Mouse (Mus musculus): ENCODE results near the gene Deaf1. TPM values are rescaled to one million over a fixed set of nuclear protein-coding genes. Genes with fewer than 3 reads are reported as not detected.
A peak's percentile ranks its signal among the peaks of the same experiment; 100 is the strongest.

The Deaf1 gene
- polyA plus RNA-seq, 1 experiment from 2014 or later = 237 TPM

DNA sequence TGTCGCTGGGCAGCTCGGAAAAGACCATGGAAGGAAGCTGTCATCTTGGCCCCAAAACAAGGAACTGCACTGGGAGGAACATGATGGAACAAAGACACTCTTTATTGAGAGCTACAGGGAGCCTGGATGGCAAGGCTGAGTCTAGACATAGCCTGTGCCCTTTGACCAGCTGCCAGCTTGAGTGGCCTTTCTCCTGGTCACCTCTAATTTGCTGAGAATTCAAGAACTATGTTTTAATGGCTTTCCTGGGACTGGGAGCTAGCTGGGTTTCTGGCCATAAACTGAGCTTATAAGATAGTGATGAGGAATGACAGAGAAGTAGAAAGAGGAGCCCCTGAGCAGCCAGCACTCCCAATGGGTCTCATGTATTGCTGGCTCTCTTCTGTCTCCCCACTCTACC is 15.7 kb upstream of the Deaf1 start:
- H3K9ac ChIP-seq (ENCODE audit: low read depth, low read length) = no peak overlapping the region
- no peak overlapping the region for H3K27ac ChIP-seq (ENCODE audit: low read length)
- 80% methylated on average over 2 of the region's 2 CpGs for WGBS
- peaks cover 3% of the 10 kb centered on the region; the same call in 1 of the 2 replicates for H3K27me3 ChIP-seq (ENCODE audit: control insufficient read depth, insufficient read depth, low read depth, low read length)
- no peaks in the 10 kb centered on the region for H3K9me3 ChIP-seq (replicated peaks; ENCODE audit: control insufficient read depth, low read length, poor library complexity, severe bottlenecking)
- no peak overlapping the region for H3K4me2 ChIP-seq (ENCODE audit: low read length)
- no peak for ATAC-seq
- H3K36me3 ChIP-seq (ENCODE audit: control insufficient read depth, insufficient read depth, low read length) = no peaks in the 10 kb centered on the region
- no peaks in the 10 kb centered on the region for H3K4me1 ChIP-seq (ENCODE audit: control insufficient read depth, insufficient read depth, low read length)
- H3K4me3 ChIP-seq (ENCODE audit: low read depth, low read length) = no peak overlapping the region

DNA sequence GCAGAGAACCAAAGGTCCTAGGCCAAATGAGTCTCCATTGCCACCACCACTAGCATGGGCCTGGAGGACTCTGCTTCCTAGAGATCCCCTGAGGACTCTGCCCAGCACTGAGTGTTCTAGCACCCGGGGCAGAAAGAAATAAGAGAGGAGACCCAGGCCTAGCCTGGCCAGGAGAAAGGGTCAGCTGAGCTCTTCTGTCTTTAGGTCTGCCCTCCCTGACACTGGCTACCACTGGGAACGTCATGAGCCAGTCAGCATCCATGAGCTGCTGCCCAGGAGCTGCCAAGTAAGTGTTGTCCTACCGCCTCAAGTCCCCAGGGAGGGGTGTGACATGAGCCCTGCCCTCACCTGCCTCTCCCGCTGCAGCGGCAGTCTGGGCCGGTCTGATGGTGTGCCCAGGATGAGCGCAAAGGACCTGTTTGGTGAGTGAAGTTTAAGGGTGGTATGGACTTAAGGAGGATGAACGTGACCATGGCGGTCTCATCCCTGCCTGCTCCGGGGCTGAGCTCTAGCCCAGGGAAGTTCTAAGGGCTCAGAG is 14.3 kb upstream of the Deaf1 start:
- Histone ChIP-seq H3K4me2 (ENCODE audit: low read length) (no peak overlapping the region), H3K4me1 (ENCODE audit: control insufficient read depth, insufficient read depth, low read length) (no peaks in the 10 kb centered on the region), H3K9ac (ENCODE audit: low read depth, low read length) (no peak overlapping the region), H3K27ac (ENCODE audit: low read length) (no peak overlapping the region), H3K27me3 (ENCODE audit: control insufficient read depth, insufficient read depth, low read depth, low read length) (peaks cover 8% of the 10 kb centered on the region; the same call in 1 of the 2 replicates), H3K36me3 (ENCODE audit: control insufficient read depth, insufficient read depth, low read length) (no peaks in the 10 kb centered on the region), H3K9me3 (replicated peaks; ENCODE audit: control insufficient read depth, low read length, poor library complexity, severe bottlenecking) (no peaks in the 10 kb centered on the region), H3K4me3 (ENCODE audit: low read depth, low read length) (no peak overlapping the region)
- 85% methylated on average over 10 of the region's 10 CpGs for WGBS
- ATAC-seq = no peak

DNA sequence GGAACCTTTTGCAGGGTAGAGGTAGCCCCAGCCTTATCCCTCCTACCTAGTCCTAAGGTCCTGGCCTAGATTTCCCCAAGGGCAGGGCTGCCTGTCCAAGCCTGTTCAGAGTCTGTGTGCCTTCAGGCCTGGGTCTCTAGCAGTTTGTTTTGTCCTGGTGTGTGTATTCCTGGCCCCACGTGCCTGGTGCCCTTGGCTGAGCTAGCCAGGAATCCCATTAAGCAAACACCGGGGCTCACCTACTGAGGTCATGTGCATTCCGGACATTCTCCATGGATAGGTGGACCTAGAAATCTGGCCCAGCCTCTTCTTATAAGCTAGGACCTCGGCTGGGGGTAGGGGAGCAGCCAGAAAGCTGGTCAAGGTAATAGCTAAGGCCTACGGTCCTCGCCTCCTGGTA is 13.0 kb upstream of the Deaf1 start:
- WGBS = 88% methylated on average over 6 of the region's 6 CpGs
- Histone ChIP-seq H3K4me3 (ENCODE audit: low read depth, low read length) (no peak overlapping the region), H3K4me2 (ENCODE audit: low read length) (no peak overlapping the region), H3K9ac (ENCODE audit: low read depth, low read length) (no peak overlapping the region), H3K27ac (ENCODE audit: low read length) (no peak overlapping the region), H3K36me3 (ENCODE audit: control insufficient read depth, insufficient read depth, low read length) (no peaks in the 10 kb centered on the region), H3K4me1 (ENCODE audit: control insufficient read depth, insufficient read depth, low read length) (no peaks in the 10 kb centered on the region), H3K9me3 (replicated peaks; ENCODE audit: control insufficient read depth, low read length, poor library complexity, severe bottlenecking) (no peaks in the 10 kb centered on the region), H3K27me3 (ENCODE audit: control insufficient read depth, insufficient read depth, low read depth, low read length) (peaks cover 8% of the 10 kb centered on the region; the same call in 1 of the 2 replicates)
- no peak for ATAC-seq

DNA sequence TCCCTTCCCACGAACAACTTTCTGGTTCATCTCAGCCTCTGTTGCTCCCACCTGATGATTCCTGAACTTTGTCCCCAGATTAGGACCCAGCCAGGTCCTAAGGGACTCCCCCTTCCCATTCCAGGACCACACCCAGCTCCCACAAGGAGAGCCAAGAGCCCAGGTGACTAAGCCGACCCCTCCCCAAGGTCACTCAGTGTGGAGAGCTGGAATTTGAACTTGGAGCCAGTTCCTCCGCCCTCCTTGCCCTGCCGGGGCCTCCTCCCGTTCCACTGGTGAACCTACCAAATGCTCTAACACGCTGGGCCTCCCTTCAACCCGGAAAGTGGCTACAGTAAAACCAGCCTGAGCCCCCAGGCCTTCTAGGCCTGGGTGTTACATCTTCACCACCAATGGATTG is 12.5 kb upstream of the Deaf1 start:
- Histone ChIP-seq H3K4me1 (ENCODE audit: control insufficient read depth, insufficient read depth, low read length) (no peaks in the 10 kb centered on the region), H3K4me3 (ENCODE audit: low read depth, low read length) (no peak overlapping the region), H3K9me3 (replicated peaks; ENCODE audit: control insufficient read depth, low read length, poor library complexity, severe bottlenecking) (no peaks in the 10 kb centered on the region), H3K9ac (ENCODE audit: low read depth, low read length) (no peak overlapping the region), H3K27ac (ENCODE audit: low read length) (no peak overlapping the region), H3K4me2 (ENCODE audit: low read length) (no peak overlapping the region), H3K36me3 (ENCODE audit: control insufficient read depth, insufficient read depth, low read length) (no peaks in the 10 kb centered on the region), H3K27me3 (ENCODE audit: control insufficient read depth, insufficient read depth, low read depth, low read length) (peaks cover 8% of the 10 kb centered on the region; the same call in 1 of the 2 replicates)
- WGBS = 91% methylated on average over 7 of the region's 7 CpGs
- no peak for ATAC-seq

DNA sequence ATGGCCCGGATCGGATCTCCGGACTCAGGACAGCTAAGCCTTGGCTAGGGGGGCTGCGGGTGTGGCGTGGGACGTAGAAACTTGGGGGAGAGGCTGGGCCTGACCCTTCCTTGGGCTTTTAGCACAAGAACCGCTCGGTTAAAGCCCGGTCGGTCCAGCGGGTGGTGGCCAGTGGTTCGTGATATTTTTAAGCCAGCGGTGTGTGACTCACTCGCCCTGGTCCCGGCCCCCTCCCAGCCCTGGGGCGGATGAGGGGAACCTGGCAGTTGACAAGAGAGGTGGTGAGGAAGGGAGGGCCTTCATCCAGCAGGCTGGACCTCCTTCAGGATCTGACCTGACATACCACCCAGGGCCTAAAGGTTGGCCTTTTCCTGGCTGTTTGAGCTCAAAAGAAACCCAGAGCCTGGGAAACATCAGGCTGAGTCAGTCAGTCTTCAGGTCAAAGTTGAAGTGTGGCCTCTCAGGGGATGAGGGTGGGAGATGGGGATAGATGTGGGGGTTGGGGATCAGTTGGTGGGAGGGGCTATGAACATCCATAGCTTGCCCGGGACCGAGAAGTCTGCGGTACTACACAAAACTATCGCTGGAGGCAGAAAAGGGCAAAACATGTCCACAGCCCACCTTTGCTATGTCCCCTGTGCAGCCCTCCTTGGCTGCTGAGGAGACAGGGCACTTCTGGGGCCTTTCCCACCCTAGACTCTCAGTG is 11.9 kb upstream of the Deaf1 start:
- H3K9ac ChIP-seq (ENCODE audit: low read depth, low read length) = no peak overlapping the region
- H3K4me2 ChIP-seq (ENCODE audit: low read length) = no peak overlapping the region
- 33% methylated on average over 20 of the region's 20 CpGs for WGBS

GRCm38 (mm10) chr7:141338576-141339131 is 11.2 kb upstream of the Deaf1 start, which contains the start of gene Eps8l2:
Eps8l2 (plus strand) TSS chr7:141338880.
- 4% methylated on average over 23 of the region's 23 CpGs for WGBS
- Histone ChIP-seq H3K4me2 (ENCODE audit: low read length) (peak within 1 kb of the TSS; percentile 32), H3K9me3 (replicated peaks; ENCODE audit: control insufficient read depth, low read length, poor library complexity, severe bottlenecking) (no peaks in the 10 kb centered on the region)

More for the DNA sequence above, 11.9 kb upstream of the Deaf1 start:
- Histone ChIP-seq H3K9me3 (replicated peaks; ENCODE audit: control insufficient read depth, low read length, poor library complexity, severe bottlenecking) (no peaks in the 10 kb centered on the region), H3K4me3 (ENCODE audit: low read depth, low read length) (no peak overlapping the region), H3K27ac (ENCODE audit: low read length) (no peak overlapping the region), H3K36me3 (ENCODE audit: control insufficient read depth, insufficient read depth, low read length) (no peaks in the 10 kb centered on the region), H3K27me3 (ENCODE audit: control insufficient read depth, insufficient read depth, low read depth, low read length) (peaks cover 8% of the 10 kb centered on the region; the same call in 1 of the 2 replicates), H3K4me1 (ENCODE audit: control insufficient read depth, insufficient read depth, low read length) (no peaks in the 10 kb centered on the region)
- ATAC-seq = no peak

DNA sequence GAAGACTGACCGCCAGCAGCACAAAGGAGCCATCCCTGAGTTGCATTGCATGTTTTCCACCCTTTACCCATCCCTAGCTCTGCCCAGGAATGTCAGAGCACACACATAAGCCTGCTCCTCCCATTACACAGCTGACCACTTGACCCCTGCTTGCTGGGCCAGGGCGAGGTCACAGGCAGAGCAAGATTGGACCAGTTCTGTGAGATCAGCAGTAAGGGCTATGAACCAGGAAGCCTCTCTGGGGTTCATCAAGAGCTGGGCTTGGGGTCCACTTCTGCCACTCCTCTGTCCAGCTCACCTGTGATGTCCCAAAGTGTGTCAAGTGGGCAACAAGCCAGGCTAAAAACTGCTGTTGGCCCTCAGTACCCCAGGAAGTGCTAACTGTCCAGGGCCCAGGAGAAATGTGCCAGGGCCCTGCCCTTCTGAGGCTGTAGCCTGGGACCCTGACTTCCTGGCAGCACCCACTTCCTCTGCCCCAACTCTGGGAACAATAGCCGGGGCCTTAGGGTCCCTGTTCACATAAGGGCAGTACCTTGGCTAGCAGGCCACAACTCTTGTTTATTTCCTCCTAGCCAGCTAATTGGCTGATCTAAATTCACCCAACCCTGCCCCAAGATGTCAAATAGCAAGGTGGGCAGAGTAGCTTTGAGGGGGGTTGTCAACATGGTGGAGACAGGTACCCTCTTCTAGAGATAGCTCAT is 10.4 kb upstream of the Deaf1 start:
- no peak for ATAC-seq
- Histone ChIP-seq H3K9me3 (replicated peaks; ENCODE audit: control insufficient read depth, low read length, poor library complexity, severe bottlenecking) (no peaks in the 10 kb centered on the region), H3K27me3 (ENCODE audit: control insufficient read depth, insufficient read depth, low read depth, low read length) (peaks cover 8% of the 10 kb centered on the region; the same call in 1 of the 2 replicates), H3K27ac (ENCODE audit: low read length) (no peak overlapping the region), H3K4me3 (ENCODE audit: low read depth, low read length) (no peak overlapping the region), H3K36me3 (ENCODE audit: control insufficient read depth, insufficient read depth, low read length) (0 out of 2 replicates have a peak, but pooled peaks cover 6% of the 10 kb centered on the region), H3K4me2 (ENCODE audit: low read length) (no peak overlapping the region), H3K9ac (ENCODE audit: low read depth, low read length) (no peak overlapping the region), H3K4me1 (ENCODE audit: control insufficient read depth, insufficient read depth, low read length) (no peaks in the 10 kb centered on the region)
- 84% methylated on average over 3 of the region's 3 CpGs for WGBS

More at GRCm38 (mm10) chr7:141338576-141339131, 11.2 kb upstream of the Deaf1 start, which contains the start of gene Eps8l2:
- H3K4me3 ChIP-seq (ENCODE audit: low read depth, low read length) = no peak within 1 kb of the TSS
- H3K9ac ChIP-seq (ENCODE audit: low read depth, low read length) = no peak within 1 kb of the TSS
- no peak for ATAC-seq
- no peaks in the 10 kb centered on the region for H3K36me3 ChIP-seq (ENCODE audit: control insufficient read depth, insufficient read depth, low read length)
- no peak within 1 kb of the TSS for H3K27ac ChIP-seq (ENCODE audit: low read length)
- H3K27me3 ChIP-seq (ENCODE audit: control insufficient read depth, insufficient read depth, low read depth, low read length) = peaks cover 8% of the 10 kb centered on the region; the same call in 1 of the 2 replicates
- H3K4me1 ChIP-seq (ENCODE audit: control insufficient read depth, insufficient read depth, low read length) = no peaks in the 10 kb centered on the region

- H3K9ac ChIP-seq (ENCODE audit: low read depth, low read length) = no peak overlapping the region
- no peak overlapping the region for H3K27ac ChIP-seq (ENCODE audit: low read length)
- no peaks in the 10 kb centered on the region for H3K9me3 ChIP-seq (replicated peaks; ENCODE audit: control insufficient read depth, low read length, poor library complexity, severe bottlenecking)
- ATAC-seq = no peak
- H3K4me1 ChIP-seq (ENCODE audit: control insufficient read depth, insufficient read depth, low read length) = no peaks in the 10 kb centered on the region
- no peak overlapping the region for H3K4me3 ChIP-seq (ENCODE audit: low read depth, low read length)
- 0 out of 2 replicates have a peak, but pooled peaks cover 6% of the 10 kb centered on the region for H3K36me3 ChIP-seq (ENCODE audit: control insufficient read depth, insufficient read depth, low read length)
- H3K27me3 ChIP-seq (ENCODE audit: control insufficient read depth, insufficient read depth, low read depth, low read length) = peaks cover 8% of the 10 kb centered on the region; the same call in 1 of the 2 replicates
- WGBS = 87% methylated on average over 3 of the region's 3 CpGs
- no peak overlapping the region for H3K4me2 ChIP-seq (ENCODE audit: low read length)
Measured at GRCm38 (mm10) chr7:141336296-141336695, 8.8 kb upstream of the Deaf1 start.
